Mouse (Mus musculus) embryonic facial prominence, embryonic 15.5 days (tissue): ENCODE results near the gene Pla2g12a. TPM values are rescaled to one million over a fixed set of nuclear protein-coding genes. Genes with fewer than 3 reads are reported as not detected.

Source experiments
- ATAC-seq: fragments of 200-750 bp; cut with Nextera tagmentation; 2 replicates; pipeline ENCODE4 v1.8.0; 2017; ENCODE audit warnings: low read depth, moderate TSS enrichment; ENCODE audit not compliant: insufficient number of reproducible peaks, low FRiP score, low TSS enrichment
- H3K27ac ChIP-seq: fragments of 300-500 bp; sonication (generic); replicated peaks from 2 replicates; pipeline ENCODE4 v1.5.1; 2015; ENCODE audit warnings: mild to moderate bottlenecking, inconsistent platforms
- H3K27me3 ChIP-seq: fragments of 300-500 bp; sonication (generic); 2 replicates; pipeline ENCODE4 v1.6.1; 2015; ENCODE audit warnings: inconsistent platforms
- H3K36me3 ChIP-seq: fragments of 300-500 bp; sonication (generic); 2 replicates; pipeline ENCODE4 v1.6.1; 2015; ENCODE audit warnings: mild to moderate bottlenecking, inconsistent platforms
- H3K4me1 ChIP-seq: fragments of 300-500 bp; sonication (generic); 2 replicates; pipeline ENCODE4 v1.6.1; 2015; ENCODE audit warnings: inconsistent platforms
- H3K4me2 ChIP-seq: fragments of 300-500 bp; sonication (generic); replicated peaks from 2 replicates; pipeline ENCODE4 v1.6.1; 2015; ENCODE audit warnings: mild to moderate bottlenecking, inconsistent platforms
- H3K4me3 ChIP-seq: fragments of 300-500 bp; sonication (generic); replicated peaks from 2 replicates; pipeline ENCODE4 v1.5.1; 2015; ENCODE audit warnings: mild to moderate bottlenecking, inconsistent platforms
- H3K9ac ChIP-seq: fragments of 300-500 bp; sonication (generic); 2 replicates; pipeline ENCODE4 v1.6.1; 2015; ENCODE audit warnings: inconsistent platforms
- H3K9me3 ChIP-seq: fragments of 300-500 bp; sonication (generic); replicated peaks from 2 replicates; pipeline ENCODE4 v1.6.1; 2016; ENCODE audit warnings: inconsistent platforms
- WGBS: fragments of 180-500 bp; shearing (Covaris S2); methylation state at CpG from one replicate; pipeline ENCODE4 v1.1.7; 2015; 5-methylcytosine and 5-hydroxymethylcytosine counted together
- polyA plus RNA-seq: library from polyadenylated mRNA; unstranded; fragments of >200 nt; fragmentation: Nextera tagmentation; extraction: Ambion mirVana; gene quantifications from 2 replicates; pipeline ENCODE4 v1.2.1, GENCODE M21; 2015

Pla2g12a gene
- polyA plus RNA-seq, 1 experiment from 2014 or later, result 30.1 TPM

DNA sequence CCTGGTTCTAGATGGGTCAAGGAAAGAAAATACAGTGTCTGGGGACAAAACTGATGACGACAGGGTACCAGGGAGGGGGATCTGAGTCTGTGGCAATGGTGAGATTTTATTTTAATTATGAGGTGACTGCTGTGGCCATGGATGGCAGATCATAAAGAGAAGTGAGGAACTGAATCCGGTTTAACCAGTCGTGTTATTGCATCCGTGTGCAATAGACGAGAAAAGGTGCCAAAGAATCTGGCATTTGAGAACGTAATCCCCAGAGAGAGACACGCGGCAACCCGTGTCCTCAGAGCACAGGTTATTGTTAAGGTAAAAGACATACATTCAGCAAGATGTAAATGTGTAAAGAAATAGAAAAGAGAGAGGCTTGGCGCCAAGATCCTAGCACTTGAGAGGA is 1.1 kb upstream of the Pla2g12a start:
- Histone ChIP-seq H3K4me1 (peaks cover 12% of the 10 kb centered on the region), H3K9me3 (no peaks in the 10 kb centered on the region), H3K36me3 (no peaks in the 10 kb centered on the region), H3K4me2 (no peak overlapping the region), H3K9ac (no peak overlapping the region), H3K4me3 (no peak overlapping the region), H3K27ac (no peak overlapping the region), H3K27me3 (no peaks in the 10 kb centered on the region)
- no peak for ATAC-seq
- WGBS, result 78% methylated on average over 10 of the region's 10 CpGs

DNA sequence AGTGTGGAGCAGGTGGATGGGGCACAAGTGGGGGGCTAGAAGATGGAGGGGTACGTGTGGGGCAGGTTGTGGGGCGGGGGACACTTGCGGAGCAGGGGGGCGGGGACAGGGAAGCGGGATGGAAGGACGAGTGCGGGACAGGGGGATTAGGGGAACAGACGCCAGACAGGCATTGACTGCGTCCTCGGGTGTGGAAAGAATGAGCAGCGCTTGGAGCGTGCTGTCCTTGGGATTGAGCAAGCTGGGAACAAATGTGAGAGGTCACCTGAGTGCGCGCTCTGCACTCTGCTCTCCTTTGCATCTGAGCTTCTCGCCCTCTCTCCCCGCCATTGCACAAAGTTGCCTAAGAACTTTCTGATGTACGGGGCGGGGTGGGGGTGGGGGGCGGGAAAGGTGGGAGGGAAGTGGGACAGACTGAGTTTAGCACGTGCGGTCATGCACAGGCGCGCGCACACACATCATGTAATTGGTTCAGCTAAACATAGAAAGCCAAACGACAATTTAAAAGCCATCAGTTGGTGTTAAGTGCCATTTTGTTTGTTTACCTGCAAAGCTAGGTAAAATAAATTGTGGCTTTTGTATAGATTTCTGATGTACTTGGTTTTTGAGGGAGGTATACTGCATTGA is 838 bp downstream of the Pla2g12a start:
- Histone ChIP-seq H3K27ac (0 out of 2 replicates have a peak overlapping the region, but pooled peaks have one; percentile 23), H3K4me2 (peak overlapping the region; percentile 92), H3K9me3 (no peaks in the 10 kb centered on the region), H3K4me1 (peaks cover 12% of the 10 kb centered on the region), H3K36me3 (no peaks in the 10 kb centered on the region), H3K9ac (peak overlapping the region; percentile 37), H3K27me3 (no peaks in the 10 kb centered on the region), H3K4me3 (peak overlapping the region; percentile 63)
- ATAC-seq, result peak; percentile 59
- under 1% methylated on average over 25 of the region's 25 CpGs for WGBS

DNA sequence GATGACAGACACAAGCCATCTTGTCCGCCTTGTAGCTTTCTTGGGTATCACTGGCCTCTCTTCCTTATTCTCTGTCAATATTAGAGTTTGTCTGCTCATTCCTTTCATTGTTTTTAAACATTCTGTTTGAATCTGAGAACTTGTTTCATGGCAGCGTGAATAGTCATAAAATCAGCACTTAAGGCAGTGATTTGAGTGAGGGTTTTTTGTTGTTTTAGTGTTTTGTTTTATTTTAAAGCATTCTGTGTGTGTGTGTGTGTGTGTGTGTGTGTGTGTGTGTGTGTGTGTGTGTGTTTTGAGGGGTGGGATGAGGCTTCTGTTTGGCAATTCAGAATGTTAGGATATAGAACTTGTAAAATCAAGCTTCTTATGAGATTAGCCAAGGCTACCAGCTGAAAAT is 1.5 kb downstream of the Pla2g12a start:
- 68% methylated on average over 2 of the region's 2 CpGs for WGBS
- H3K36me3 ChIP-seq, result no peaks in the 10 kb centered on the region
- H3K4me2 ChIP-seq, result peak overlapping the region; percentile 92; the same call in 1 of the 2 replicates
- H3K9me3 ChIP-seq, result no peaks in the 10 kb centered on the region
- peaks cover 12% of the 10 kb centered on the region for H3K4me1 ChIP-seq
- no peak overlapping the region for H3K9ac ChIP-seq
- no peak for ATAC-seq
- H3K27ac ChIP-seq, result no peak overlapping the region
- no peak overlapping the region for H3K4me3 ChIP-seq
- no peaks in the 10 kb centered on the region for H3K27me3 ChIP-seq

DNA sequence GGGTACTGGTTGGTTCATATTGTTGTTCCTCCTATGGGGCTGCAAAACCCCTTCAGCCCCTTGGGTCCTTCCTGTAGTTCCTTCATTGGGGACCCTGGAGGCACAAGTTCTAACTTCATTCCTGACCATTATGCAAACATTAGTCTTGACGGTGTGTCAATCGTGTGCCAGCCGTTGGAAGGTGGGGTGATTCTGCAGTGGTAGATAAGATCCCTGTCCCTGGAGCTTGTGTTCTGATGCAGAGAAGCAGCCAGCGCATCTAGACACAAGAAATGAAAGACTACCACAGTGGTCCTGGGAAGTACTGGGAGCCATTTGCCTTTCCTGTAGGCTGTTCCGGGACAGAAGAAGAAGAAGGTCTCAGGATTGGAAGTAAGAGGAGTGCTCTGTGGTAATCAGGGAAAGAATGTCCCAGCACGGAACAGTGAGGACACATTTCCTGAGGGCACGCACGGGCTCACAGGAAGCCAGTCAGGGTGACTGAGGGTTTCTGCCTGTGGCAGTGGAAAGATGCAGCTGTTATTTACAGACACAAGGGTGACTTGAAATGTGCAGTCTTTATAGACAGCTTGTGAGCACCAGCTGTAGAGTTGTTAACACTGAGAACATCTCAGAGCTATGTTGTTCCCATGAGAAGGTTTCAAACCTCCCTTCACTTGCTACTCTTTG is 2.7 kb downstream of the Pla2g12a start:
- Histone ChIP-seq H3K36me3 (no peaks in the 10 kb centered on the region), H3K27me3 (no peaks in the 10 kb centered on the region), H3K27ac (no peak overlapping the region), H3K9ac (no peak overlapping the region), H3K4me1 (peaks cover 12% of the 10 kb centered on the region), H3K4me2 (no peak overlapping the region), H3K9me3 (no peaks in the 10 kb centered on the region), H3K4me3 (no peak overlapping the region)
- WGBS, result 64% methylated on average over 8 of the region's 8 CpGs
- no peak for ATAC-seq

DNA sequence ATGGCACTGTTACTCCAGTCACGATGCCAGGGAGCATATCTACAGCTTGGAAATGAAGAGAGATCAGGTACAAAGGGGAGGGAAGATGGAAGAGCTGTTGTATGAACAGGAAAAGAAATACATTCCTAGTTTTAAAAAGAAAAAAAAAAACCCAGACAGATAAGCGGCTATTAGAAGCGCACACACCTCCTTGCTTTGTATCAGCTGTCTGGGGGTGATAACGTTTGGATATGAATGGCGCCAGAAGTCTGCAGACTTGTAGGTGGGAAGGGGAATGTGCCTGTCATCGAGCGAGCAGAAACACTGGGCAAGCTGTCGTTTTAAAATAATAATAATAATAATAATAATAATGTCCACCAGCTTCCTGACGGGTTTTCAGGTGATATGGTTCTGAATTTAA is 7.2 kb downstream of the Pla2g12a start:
- Histone ChIP-seq H3K4me3 (no peak overlapping the region), H3K4me2 (no peak overlapping the region), H3K4me1 (no peaks in the 10 kb centered on the region), H3K27ac (no peak overlapping the region), H3K36me3 (no peaks in the 10 kb centered on the region), H3K9ac (no peak overlapping the region), H3K27me3 (no peaks in the 10 kb centered on the region), H3K9me3 (no peaks in the 10 kb centered on the region)
- WGBS, result 86% methylated on average over 9 of the region's 9 CpGs
- no peak for ATAC-seq

DNA sequence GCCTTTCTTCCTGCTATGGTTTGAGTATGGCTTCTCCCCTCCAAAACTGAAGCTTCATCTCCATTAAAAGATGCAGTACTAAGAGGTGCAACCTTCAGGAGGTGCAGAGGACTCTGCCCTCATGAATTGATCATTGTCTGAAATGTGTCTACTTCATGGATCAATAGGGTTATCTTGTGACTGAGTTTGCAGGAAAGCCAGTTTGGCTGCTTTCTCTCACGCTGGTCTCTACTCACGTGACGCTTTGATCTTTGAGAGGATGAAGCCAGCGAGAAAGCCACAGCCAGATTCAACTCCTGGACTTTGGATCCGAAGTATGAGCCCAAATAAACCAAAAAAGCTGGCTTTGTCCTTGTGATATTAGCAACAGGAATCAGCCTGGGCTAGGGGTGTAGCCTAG is 8.0 kb downstream of the Pla2g12a start:
- Histone ChIP-seq H3K4me3 (no peak overlapping the region), H3K4me2 (no peak overlapping the region), H3K36me3 (no peaks in the 10 kb centered on the region), H3K27me3 (no peaks in the 10 kb centered on the region), H3K9ac (no peak overlapping the region), H3K9me3 (no peaks in the 10 kb centered on the region), H3K27ac (no peak overlapping the region), H3K4me1 (no peaks in the 10 kb centered on the region)
- 74% methylated on average over 5 of the region's 5 CpGs for WGBS
- no peak for ATAC-seq

DNA sequence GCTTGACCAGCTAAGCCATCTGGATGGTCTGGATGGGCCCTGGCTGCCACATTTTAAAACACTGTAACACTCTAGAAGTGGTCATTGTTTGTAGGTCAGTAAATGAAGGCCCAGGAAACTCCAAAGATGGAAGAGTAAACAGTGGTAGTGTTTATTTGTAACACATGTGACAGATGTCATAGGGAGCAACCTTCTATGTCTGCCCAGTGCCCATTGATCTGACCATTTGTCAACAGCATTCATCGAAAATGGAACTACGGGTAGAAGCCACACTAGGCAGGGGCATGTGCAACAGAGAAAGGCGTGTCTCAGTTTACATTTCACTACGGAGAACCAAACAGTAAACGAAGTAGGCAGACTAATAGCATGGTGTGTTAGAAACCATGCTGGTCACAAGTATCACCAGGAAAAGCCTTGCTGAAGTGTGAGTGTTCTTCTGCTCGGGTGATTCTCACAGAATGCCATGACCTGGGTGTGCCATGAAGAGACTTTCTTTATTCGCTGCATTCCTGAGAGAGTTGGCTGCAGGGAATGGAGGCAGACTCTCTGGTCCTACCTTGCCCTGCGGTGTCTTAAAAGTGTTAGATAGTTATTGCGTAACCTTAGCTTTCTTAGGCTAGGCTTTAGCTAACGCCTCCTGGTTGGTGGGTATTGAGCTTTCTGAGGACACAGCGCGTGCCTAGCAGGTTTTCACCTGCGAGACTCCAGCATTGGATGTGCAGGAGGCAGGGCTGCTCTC is 9.5 kb downstream of the Pla2g12a start:
- no peaks in the 10 kb centered on the region for H3K4me1 ChIP-seq
- WGBS, result 75% methylated on average over 13 of the region's 13 CpGs

DNA sequence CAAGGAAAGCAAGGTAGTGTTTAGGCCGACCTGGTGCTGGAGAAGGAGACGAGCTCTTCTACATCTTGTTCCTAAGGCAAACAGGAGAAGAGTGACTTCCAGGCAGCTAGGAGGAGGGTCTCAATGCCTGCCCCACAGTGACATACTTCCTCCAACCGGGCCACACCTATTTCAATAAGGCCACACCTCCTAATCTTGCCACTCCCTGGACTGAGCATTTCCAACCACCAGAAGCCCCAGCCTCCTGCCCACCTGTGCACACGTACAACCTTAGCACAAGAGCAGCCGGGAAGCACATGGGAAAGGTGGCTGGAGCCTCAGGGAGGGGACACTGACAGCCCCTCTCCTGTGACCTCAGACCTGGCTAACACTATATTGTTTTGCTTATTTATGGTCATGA is 13.6 kb downstream of the Pla2g12a start:
- no peak overlapping the region for H3K27ac ChIP-seq
- H3K9ac ChIP-seq, result no peak overlapping the region
- H3K27me3 ChIP-seq, result no peaks in the 10 kb centered on the region
- H3K9me3 ChIP-seq, result no peaks in the 10 kb centered on the region
- no peak overlapping the region for H3K4me3 ChIP-seq
- WGBS, result 87% methylated on average over 5 of the region's 5 CpGs
- no peaks in the 10 kb centered on the region for H3K4me1 ChIP-seq
- no peaks in the 10 kb centered on the region for H3K36me3 ChIP-seq
- H3K4me2 ChIP-seq, result no peak overlapping the region
- ATAC-seq, result no peak

More for the DNA sequence above, 9.5 kb downstream of the Pla2g12a start:
- Histone ChIP-seq H3K27me3 (no peaks in the 10 kb centered on the region), H3K9me3 (no peaks in the 10 kb centered on the region), H3K9ac (no peak overlapping the region), H3K4me2 (no peak overlapping the region), H3K27ac (no peak overlapping the region), H3K4me3 (no peak overlapping the region), H3K36me3 (no peaks in the 10 kb centered on the region)
- ATAC-seq, result no peak

DNA sequence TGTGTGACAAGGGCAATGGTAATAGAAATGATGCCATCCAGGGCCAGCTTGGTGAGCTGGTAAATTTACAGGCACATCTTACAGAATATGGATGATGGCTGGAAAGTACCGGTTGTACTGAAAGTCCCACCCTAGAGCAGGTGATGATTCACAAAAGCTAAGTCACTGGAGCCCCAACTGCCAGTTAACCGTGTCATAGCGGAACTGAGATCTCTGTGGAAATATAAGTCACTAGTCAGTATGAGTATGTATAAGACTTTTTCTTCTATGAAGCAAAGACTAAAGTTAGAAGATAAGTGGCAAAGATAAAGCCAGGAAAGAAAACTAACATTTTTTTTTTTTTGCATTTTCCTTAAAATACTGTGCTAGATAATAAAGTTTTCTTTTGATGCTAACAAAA is 14.7 kb downstream of the Pla2g12a start:
- Histone ChIP-seq H3K4me1 (no peaks in the 10 kb centered on the region), H3K36me3 (no peaks in the 10 kb centered on the region), H3K4me2 (no peak overlapping the region), H3K27me3 (no peaks in the 10 kb centered on the region), H3K9ac (no peak overlapping the region), H3K9me3 (no peaks in the 10 kb centered on the region), H3K4me3 (no peak overlapping the region), H3K27ac (no peak overlapping the region)
- no peak for ATAC-seq
- WGBS, result 89% methylated on average over 3 of the region's 3 CpGs

DNA sequence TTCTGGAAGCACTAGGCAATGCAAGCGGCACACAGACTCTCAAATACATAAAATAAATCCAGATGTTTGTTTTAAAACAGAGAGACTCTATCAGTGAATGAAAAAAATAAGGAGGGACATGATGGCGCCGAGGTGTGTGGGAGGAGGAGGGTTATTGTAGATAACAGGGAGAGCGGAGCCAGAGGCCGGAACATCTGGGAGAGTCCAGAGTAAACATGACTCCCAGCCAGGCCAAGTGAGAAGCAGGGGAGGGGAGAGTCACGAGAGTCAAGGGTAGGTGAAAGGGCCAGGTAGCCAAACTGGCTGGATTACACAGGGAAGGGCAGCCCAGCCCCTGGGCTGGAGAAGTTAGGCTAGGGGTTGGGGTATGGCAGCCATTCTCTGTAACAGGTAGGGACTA is 18.2 kb downstream of the Pla2g12a start:
- 54% methylated on average over 6 of the region's 6 CpGs for WGBS
- H3K27me3 ChIP-seq, result no peaks in the 10 kb centered on the region
- no peak overlapping the region for H3K27ac ChIP-seq
- no peaks in the 10 kb centered on the region for H3K4me1 ChIP-seq
- no peak overlapping the region for H3K4me2 ChIP-seq
- no peak overlapping the region for H3K4me3 ChIP-seq
- no peak overlapping the region for H3K9ac ChIP-seq
- no peaks in the 10 kb centered on the region for H3K36me3 ChIP-seq
- no peaks in the 10 kb centered on the region for H3K9me3 ChIP-seq
- ATAC-seq, result no peak

DNA sequence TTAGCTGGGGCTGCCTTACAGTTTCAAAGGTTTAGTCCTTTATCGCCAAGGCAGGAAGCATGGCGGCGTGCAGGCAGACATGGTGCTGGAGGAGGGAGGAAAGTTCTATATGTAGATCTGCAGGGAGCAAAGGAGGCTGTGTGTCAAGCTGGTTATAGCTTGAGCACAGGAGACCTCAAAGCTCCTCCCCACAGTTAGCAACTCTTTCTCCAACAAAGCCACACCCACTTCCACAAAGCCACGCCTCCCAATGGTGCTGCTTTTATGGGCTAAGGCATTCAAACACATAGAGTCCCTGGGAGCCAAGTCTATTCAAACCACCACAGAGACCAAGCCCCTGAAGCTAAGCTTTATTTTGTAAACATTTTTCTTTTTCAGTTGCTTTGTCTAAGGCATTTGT is 20.5 kb downstream of the Pla2g12a start:
- no peak overlapping the region for H3K9ac ChIP-seq
- no peak for ATAC-seq
- H3K36me3 ChIP-seq, result no peaks in the 10 kb centered on the region
- H3K4me3 ChIP-seq, result no peak overlapping the region
- no peak overlapping the region for H3K27ac ChIP-seq
- WGBS, result 67% methylated on average over 4 of the region's 4 CpGs
- no peaks in the 10 kb centered on the region for H3K27me3 ChIP-seq
- no peak overlapping the region for H3K4me2 ChIP-seq
- H3K4me1 ChIP-seq, result peaks cover 15% of the 10 kb centered on the region
- H3K9me3 ChIP-seq, result no peaks in the 10 kb centered on the region
